Mouse (Mus musculus): ENCODE measurements around the gene Gm10447.

GRCm38 (mm10) chr11:53445562-53445961 is 11.3 kb downstream of the Gm10447 start:
- TF ChIP-seq POLR2A (IDR thresholded peaks at IDR 0.05; ENCODE audit: insufficient read depth, low read depth, low read length) (no peak), CTCF (IDR thresholded peaks at IDR 0.05; ENCODE audit: insufficient read depth, low read depth, low read length) (no peak)

All from olfactory bulb, adult 2 months (tissue).